Mouse (Mus musculus) neural tube, embryonic 11.5 days (tissue): ENCODE data around the gene Cbx6. TPM values are rescaled to one million over a fixed set of nuclear protein-coding genes. Genes with fewer than 3 reads are reported as not detected.

ENCODE experiments used
- ATAC-seq: fragments of 200-750 bp; cut with Nextera tagmentation; 2 replicates; pipeline ENCODE4 v1.8.0; 2017; ENCODE audit warnings: moderate number of reproducible peaks, mild to moderate bottlenecking, moderate TSS enrichment, moderate library complexity; ENCODE audit not compliant: insufficient read depth, low FRiP score, low TSS enrichment
- DNase-seq: peaks from one replicate; pipeline ENCODE4 v3.0.0-alpha.2; 2015; ENCODE audit warnings: low spot score
- H3K27ac ChIP-seq: fragments of 300-500 bp; sonication (generic); 2 replicates; pipeline ENCODE4 v1.5.1; 2014; ENCODE audit warnings: low read depth, mild to moderate bottlenecking, low read length
- H3K27me3 ChIP-seq: fragments of 300-500 bp; sonication (generic); 2 replicates; pipeline ENCODE4 v1.6.1; 2014; ENCODE audit warnings: mild to moderate bottlenecking, low read length, mixed read lengths; ENCODE audit not compliant: control insufficient read depth, insufficient read depth
- H3K36me3 ChIP-seq: fragments of 300-500 bp; sonication (generic); 2 replicates; pipeline ENCODE4 v1.6.1; 2014; ENCODE audit warnings: mild to moderate bottlenecking, low read length, moderate library complexity, mixed read lengths; ENCODE audit not compliant: control insufficient read depth, insufficient read depth
- H3K4me1 ChIP-seq: fragments of 300-500 bp; sonication (generic); 2 replicates; pipeline ENCODE4 v1.6.1; 2014; ENCODE audit warnings: low read length, mixed read lengths; ENCODE audit not compliant: control insufficient read depth, insufficient read depth
- H3K4me2 ChIP-seq: fragments of 300-500 bp; sonication (generic); 2 replicates; pipeline ENCODE4 v1.6.1; 2014; ENCODE audit warnings: low read depth, mild to moderate bottlenecking, moderate library complexity
- H3K4me3 ChIP-seq: fragments of 300-500 bp; sonication (generic); 2 replicates; pipeline ENCODE4 v1.5.1; 2014; ENCODE audit warnings: low read depth, low read length
- H3K9ac ChIP-seq: fragments of 300-500 bp; sonication (generic); 2 replicates; pipeline ENCODE4 v1.6.1; 2014; ENCODE audit warnings: mild to moderate bottlenecking, low read length
- H3K9me3 ChIP-seq: fragments of 300-500 bp; sonication (generic); 2 replicates; pipeline ENCODE4 v1.6.1; 2016; ENCODE audit warnings: low read length; ENCODE audit not compliant: control insufficient read depth
- WGBS: fragments of 180-500 bp; shearing (Covaris S2); extraction: QIAGEN DNeasy Blood & Tissue Kit; methylation state at CpG from one replicate; pipeline ENCODE4 v1.1.7; 2014; 5-methylcytosine and 5-hydroxymethylcytosine counted together
- polyA plus RNA-seq: library from polyadenylated mRNA; unstranded; fragments of >200 nt; fragmentation: Nextera tagmentation; extraction: Ambion mirVana; gene quantifications from 2 replicates; pipeline ENCODE4 v1.2.1, GENCODE M21; 2014

The Cbx6 gene
- polyA plus RNA-seq, 1 experiment from 2014 or later, result 18.0 TPM

- H3K4me2 ChIP-seq, result no peak overlapping the region
- H3K4me1 ChIP-seq, result peaks cover 4% of the 10 kb centered on the region
- DNase-seq (peak; percentile 55), ATAC-seq (no peak; the same call in 1 of the 2 replicates)
- H3K27ac ChIP-seq, result no peak overlapping the region
- whole genome bisulfite sequencing, result 18% methylated on average over 19 of the region's 19 CpGs
- H3K9me3 ChIP-seq, result no peaks in the 10 kb centered on the region
- H3K27me3 ChIP-seq, result no peaks in the 10 kb centered on the region
- no peak overlapping the region for H3K4me3 ChIP-seq
- H3K36me3 ChIP-seq, result no peaks in the 10 kb centered on the region
- H3K9ac ChIP-seq, result no peak overlapping the region
Observed at GRCm38 (mm10) chr15:79792455-79792854, 42.0 kb downstream of the Cbx6 start.

- WGBS, result 1% methylated on average over 12 of the region's 12 CpGs
- H3K9me3 ChIP-seq, result no peaks in the 10 kb centered on the region
- no peak overlapping the region for H3K4me3 ChIP-seq
- H3K4me2 ChIP-seq, result no peak overlapping the region
- DNase-seq (peak; percentile 67), ATAC-seq (no peak)
- no peak overlapping the region for H3K9ac ChIP-seq
- H3K36me3 ChIP-seq, result no peaks in the 10 kb centered on the region
- peaks cover 5% of the 10 kb centered on the region for H3K4me1 ChIP-seq
- H3K27ac ChIP-seq, result no peak overlapping the region
- H3K27me3 ChIP-seq, result no peaks in the 10 kb centered on the region
Observed at GRCm38 (mm10) chr15:79791502-79791901, 43.0 kb downstream of the Cbx6 start.

GRCm38 (mm10) chr15:79790905-79791304 lies 43.6 kb downstream of the Cbx6 start:
- H3K4me3 ChIP-seq, result no peak overlapping the region
- 83% methylated on average over 6 of the region's 6 CpGs for WGBS
- no peak overlapping the region for H3K4me2 ChIP-seq
- H3K9ac ChIP-seq, result no peak overlapping the region
- H3K27me3 ChIP-seq, result no peaks in the 10 kb centered on the region
- H3K4me1 ChIP-seq, result peaks cover 5% of the 10 kb centered on the region
- ATAC-seq, result no peak
- no peaks in the 10 kb centered on the region for H3K36me3 ChIP-seq
- DNase-seq, result no peak
- no peak overlapping the region for H3K27ac ChIP-seq
- no peaks in the 10 kb centered on the region for H3K9me3 ChIP-seq

- no peak for DNase-seq
- peaks cover 5% of the 10 kb centered on the region for H3K4me1 ChIP-seq
Observed at GRCm38 (mm10) chr15:79790111-79790510, 44.4 kb downstream of the Cbx6 start.

GRCm38 (mm10) chr15:79787815-79788214 lies 46.7 kb downstream of the Cbx6 start:
- H3K4me2 ChIP-seq, result no peak overlapping the region
- peaks cover 5% of the 10 kb centered on the region for H3K4me1 ChIP-seq
- H3K9me3 ChIP-seq, result no peaks in the 10 kb centered on the region
- no peak overlapping the region for H3K27ac ChIP-seq
- H3K36me3 ChIP-seq, result no peaks in the 10 kb centered on the region
- WGBS, result 66% methylated on average over 8 of the region's 8 CpGs
- DNase-seq (no peak), ATAC-seq (no peak)
- H3K4me3 ChIP-seq, result no peak overlapping the region
- H3K9ac ChIP-seq, result no peak overlapping the region
- H3K27me3 ChIP-seq, result no peaks in the 10 kb centered on the region

More at GRCm38 (mm10) chr15:79790111-79790510, 44.4 kb downstream of the Cbx6 start:
- no peak for ATAC-seq
- Histone ChIP-seq H3K4me2 (no peak overlapping the region), H3K27ac (no peak overlapping the region), H3K36me3 (no peaks in the 10 kb centered on the region), H3K27me3 (no peaks in the 10 kb centered on the region), H3K4me3 (no peak overlapping the region), H3K9ac (no peak overlapping the region), H3K9me3 (no peaks in the 10 kb centered on the region)
- WGBS, result 52% methylated on average over 8 of the region's 8 CpGs

- ATAC-seq, result no peak
- DNase-seq, result no peak
Observed at GRCm38 (mm10) chr15:79785056-79785455, 49.4 kb downstream of the Cbx6 start.

GRCm38 (mm10) chr15:79777749-79778148 lies 56.7 kb downstream of the Cbx6 start, which contains the start of gene Dnal4:
Gene Dnal4, minus strand, starts transcription at chr15:79777849.
- no peak within 1 kb of the TSS for H3K9ac ChIP-seq
- DNase-seq, result no peak
- H3K4me2 ChIP-seq, result no peak within 1 kb of the TSS
- ATAC-seq, result no peak
- H3K9me3 ChIP-seq, result no peaks in the 10 kb centered on the region
- peaks cover 12% of the 10 kb centered on the region for H3K4me1 ChIP-seq
- no peak within 1 kb of the TSS for H3K27ac ChIP-seq
- no peak within 1 kb of the TSS for H3K4me3 ChIP-seq
- no peaks in the 10 kb centered on the region for H3K36me3 ChIP-seq
- H3K27me3 ChIP-seq, result no peaks in the 10 kb centered on the region

More at GRCm38 (mm10) chr15:79785056-79785455, 49.4 kb downstream of the Cbx6 start:
- H3K27me3 ChIP-seq, result no peaks in the 10 kb centered on the region
- H3K9me3 ChIP-seq, result no peaks in the 10 kb centered on the region
- 79% methylated on average over 1 of the region's 1 CpGs for WGBS
- H3K4me1 ChIP-seq, result peaks cover 5% of the 10 kb centered on the region
- no peak overlapping the region for H3K4me2 ChIP-seq
- H3K4me3 ChIP-seq, result no peak overlapping the region
- no peaks in the 10 kb centered on the region for H3K36me3 ChIP-seq
- H3K9ac ChIP-seq, result no peak overlapping the region
- H3K27ac ChIP-seq, result no peak overlapping the region

- Histone ChIP-seq H3K9me3 (no peaks in the 10 kb centered on the region), H3K27me3 (no peaks in the 10 kb centered on the region), H3K9ac (0 out of 2 replicates have a peak overlapping the region, but pooled peaks have one; percentile 50), H3K4me3 (no peak overlapping the region), H3K36me3 (no peaks in the 10 kb centered on the region), H3K4me1 (peaks cover 12% of the 10 kb centered on the region), H3K4me2 (no peak overlapping the region), H3K27ac (no peak overlapping the region)
- DNase-seq, result no peak
- ATAC-seq, result no peak
- WGBS, result 74% methylated on average over 7 of the region's 7 CpGs
Observed at GRCm38 (mm10) chr15:79775662-79776061, 58.8 kb downstream of the Cbx6 start.

GRCm38 (mm10) chr15:79774117-79775027 lies 60.1 kb downstream of the Cbx6 start:
- Histone ChIP-seq H3K27ac (no peak overlapping the region), H3K4me1 (peaks cover 12% of the 10 kb centered on the region), H3K36me3 (no peaks in the 10 kb centered on the region), H3K27me3 (no peaks in the 10 kb centered on the region), H3K9me3 (no peaks in the 10 kb centered on the region), H3K4me3 (peak overlapping the region; percentile 68), H3K9ac (peak overlapping the region; percentile 70), H3K4me2 (peak overlapping the region; percentile 63)
- 1% methylated on average over 48 of the region's 50 CpGs for WGBS
- peak; percentile 94 for DNase-seq
- ATAC-seq, result peak; percentile 98
